Mouse (Mus musculus) R1 (cell line): ENCODE data around the gene Kif20b.

ENCODE experiments used
- DNase-seq: peaks from one replicate; pipeline ENCODE4 v3.0.0-alpha.2; 2018; ENCODE audit warnings: low read depth, low spot score

The Kif20b gene

GRCm38 (mm10) chr19:34921652-34922602 lies at the start of gene Kif20b:
Gene Kif20b (plus strand): TSS chr19:34922361.
- peak; percentile 96 for DNase-seq

- DNase-seq: no peak
These were observed 45.5 kb upstream of the Kif20b start for GRCm38 (mm10) chr19:34876676-34877075.

- peak; percentile 98 for DNase-seq
These were observed 44.1 kb upstream of the Kif20b start for GRCm38 (mm10) chr19:34877898-34878602.

- DNase-seq: peak; percentile 82
These were observed 43.3 kb upstream of the Kif20b start, which contains the start of gene Pank1 for GRCm38 (mm10) chr19:34878603-34879541. Gene Pank1 (minus strand): TSS chr19:34879455.

GRCm38 (mm10) chr19:34879624-34880023 lies 42.5 kb upstream of the Kif20b start:
- DNase-seq: no peak

- DNase-seq: no peak
These were observed 41.0 kb upstream of the Kif20b start for GRCm38 (mm10) chr19:34881160-34881559.

- no peak for DNase-seq
These were observed 39.7 kb upstream of the Kif20b start for GRCm38 (mm10) chr19:34882443-34882842.

GRCm38 (mm10) chr19:34883526-34884224 lies 38.5 kb upstream of the Kif20b start:
- no peak for DNase-seq

- no peak for DNase-seq
These were observed 35.8 kb upstream of the Kif20b start for GRCm38 (mm10) chr19:34886324-34886723.

GRCm38 (mm10) chr19:34890981-34891380 lies 31.2 kb upstream of the Kif20b start:
- DNase-seq: no peak

GRCm38 (mm10) chr19:34891590-34891989 lies 30.6 kb upstream of the Kif20b start:
- no peak for DNase-seq

- DNase-seq: no peak
These were observed 27.1 kb upstream of the Kif20b start for GRCm38 (mm10) chr19:34895082-34895481.

GRCm38 (mm10) chr19:34897082-34897965 lies 24.8 kb upstream of the Kif20b start:
- no peak for DNase-seq

GRCm38 (mm10) chr19:34898941-34899340 lies 23.2 kb upstream of the Kif20b start:
- DNase-seq: no peak

GRCm38 (mm10) chr19:34901266-34901665 lies 20.9 kb upstream of the Kif20b start:
- DNase-seq: no peak

- no peak for DNase-seq
These were observed 20.4 kb upstream of the Kif20b start for GRCm38 (mm10) chr19:34901735-34902134.

- peak; percentile 93 for DNase-seq
These were observed 18.1 kb upstream of the Kif20b start for GRCm38 (mm10) chr19:34904032-34904431.

- no peak for DNase-seq
These were observed 16.7 kb upstream of the Kif20b start for GRCm38 (mm10) chr19:34905424-34905823.

GRCm38 (mm10) chr19:34906772-34907171 lies 15.4 kb upstream of the Kif20b start:
- DNase-seq: no peak

- DNase-seq: no peak
These were observed 9.8 kb upstream of the Kif20b start for GRCm38 (mm10) chr19:34912366-34912765.
